Mouse (Mus musculus) ES-Bruce4 (cell line): ENCODE results near the gene Cyp26b1.

Experiments used
- CTCF ChIP-seq: IDR thresholded peaks from one replicate; pipeline ENCODE4 v1.8.1; 2011; ENCODE audit warnings: low read depth, low read length
- POLR2A ChIP-seq: IDR thresholded peaks from one replicate; pipeline ENCODE4 v1.8.1; 2011; ENCODE audit warnings: low read length; ENCODE audit not compliant: insufficient read depth

DNA sequence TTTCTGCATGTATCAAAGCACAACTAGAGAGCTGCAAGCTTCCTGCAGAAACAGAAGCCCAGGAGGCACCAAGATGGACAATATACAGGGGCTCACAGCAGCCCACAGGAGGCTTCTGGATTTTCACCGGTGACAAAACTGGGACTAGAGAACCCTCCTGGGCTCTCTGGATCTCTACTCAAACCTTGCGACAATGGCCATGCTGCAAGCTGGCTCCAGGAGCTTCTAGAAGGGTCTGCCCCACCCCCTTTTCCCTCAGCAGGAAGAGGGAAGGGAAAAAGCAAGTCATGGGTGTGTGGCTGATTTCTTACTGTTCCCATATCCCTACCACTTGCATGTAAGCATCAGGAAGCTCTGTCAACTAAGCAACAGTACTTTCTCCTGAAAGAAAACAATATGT lies 37.9 kb upstream of the Cyp26b1 start:
- TF ChIP-seq CTCF (no peak), POLR2A (no peak)
